Mouse (Mus musculus) embryonic facial prominence, embryonic 13.5 days (tissue): ENCODE measurements at regions not wholly inside any gene's neighbourhood (a gene's known extent, or its start where the extent isn't known, plus 50 kb on each side); places are given as distances from the start of the nearest gene placed in this dataset.
A peak's percentile ranks its signal among the peaks of the same experiment; 100 is the strongest.

Source experiments
- ATAC-seq: fragments of 200-750 bp; cut with Nextera tagmentation; 2 replicates; pipeline ENCODE4 v1.8.0; 2017; ENCODE audit warnings: low read depth; ENCODE audit not compliant: insufficient number of reproducible peaks, insufficient read depth, low FRiP score, low TSS enrichment
- H3K27ac ChIP-seq: fragments of 300-500 bp; sonication (generic); 2 replicates; pipeline ENCODE4 v1.5.1; 2015; ENCODE audit warnings: moderate library complexity, mild to moderate bottlenecking, inconsistent platforms
- H3K27me3 ChIP-seq: fragments of 300-500 bp; sonication (generic); 2 replicates; pipeline ENCODE4 v1.6.1; 2015; ENCODE audit warnings: mild to moderate bottlenecking, inconsistent platforms
- H3K36me3 ChIP-seq: fragments of 300-500 bp; sonication (generic); 2 replicates; pipeline ENCODE4 v1.6.1; 2015; ENCODE audit warnings: mild to moderate bottlenecking, inconsistent platforms
- H3K4me1 ChIP-seq: fragments of 300-500 bp; sonication (generic); 2 replicates; pipeline ENCODE4 v1.6.1; 2015; ENCODE audit warnings: inconsistent platforms
- H3K4me2 ChIP-seq: fragments of 300-500 bp; sonication (generic); 2 replicates; pipeline ENCODE4 v1.6.1; 2015; ENCODE audit warnings: moderate library complexity, mild to moderate bottlenecking, inconsistent platforms
- H3K4me3 ChIP-seq: fragments of 300-500 bp; sonication (generic); 2 replicates; pipeline ENCODE4 v1.5.1; 2015; ENCODE audit warnings: mild to moderate bottlenecking, inconsistent platforms
- H3K9ac ChIP-seq: fragments of 300-500 bp; sonication (generic); 2 replicates; pipeline ENCODE4 v1.6.1; 2015; ENCODE audit warnings: mild to moderate bottlenecking, inconsistent platforms
- H3K9me3 ChIP-seq: fragments of 300-500 bp; sonication (generic); 2 replicates; pipeline ENCODE4 v1.6.1; 2016; ENCODE audit warnings: inconsistent platforms
- WGBS: fragments of 180-500 bp; shearing (Covaris S2); methylation state at CpG from one replicate; pipeline ENCODE4 v1.1.7; 2015; ENCODE audit warnings: mixed read lengths; 5-methylcytosine and 5-hydroxymethylcytosine counted together

GRCm38 (mm10) chr3:50687755-50688154, 244.3 kb upstream of the Slc7a11 start:
- Histone ChIP-seq H3K4me2 (no peak overlapping the region), H3K9me3 (no peaks in the 10 kb centered on the region), H3K36me3 (no peaks in the 10 kb centered on the region), H3K27ac (no peak overlapping the region), H3K9ac (no peak overlapping the region), H3K4me3 (no peak overlapping the region), H3K4me1 (no peaks in the 10 kb centered on the region), H3K27me3 (no peaks in the 10 kb centered on the region)
- 57% methylated on average over 3 of the region's 3 CpGs for WGBS
- no peak for ATAC-seq

- no peak for ATAC-seq
- WGBS: 17% methylated on average over 5 of the region's 5 CpGs
- H3K4me1 ChIP-seq: peaks cover 17% of the 10 kb centered on the region
- peak overlapping the region; percentile 35 for H3K4me2 ChIP-seq
- no peaks in the 10 kb centered on the region for H3K27me3 ChIP-seq
- peak overlapping the region; percentile 16; the same call in 1 of the 2 replicates for H3K27ac ChIP-seq
- H3K4me3 ChIP-seq: no peak overlapping the region
- no peak overlapping the region for H3K9ac ChIP-seq
- H3K9me3 ChIP-seq: no peaks in the 10 kb centered on the region
- no peaks in the 10 kb centered on the region for H3K36me3 ChIP-seq
Observed at GRCm38 (mm10) chr3:50678611-50678988, 235.2 kb upstream of the Slc7a11 start.

GRCm38 (mm10) chr3:50677953-50678610, 234.7 kb upstream of the Slc7a11 start:
- H3K4me2 ChIP-seq: peak overlapping the region; percentile 35
- peaks cover 17% of the 10 kb centered on the region for H3K4me1 ChIP-seq
- H3K9me3 ChIP-seq: no peaks in the 10 kb centered on the region
- no peak overlapping the region for H3K9ac ChIP-seq
- H3K27me3 ChIP-seq: no peaks in the 10 kb centered on the region
- 21% methylated on average over 13 of the region's 13 CpGs for WGBS
- ATAC-seq: no peak
- peak overlapping the region; percentile 16; the same call in 1 of the 2 replicates for H3K4me3 ChIP-seq
- H3K27ac ChIP-seq: peak overlapping the region; percentile 16; the same call in 1 of the 2 replicates
- no peaks in the 10 kb centered on the region for H3K36me3 ChIP-seq

- Histone ChIP-seq H3K36me3 (no peaks in the 10 kb centered on the region), H3K9ac (no peak overlapping the region), H3K27me3 (no peaks in the 10 kb centered on the region), H3K4me2 (no peak overlapping the region), H3K27ac (no peak overlapping the region), H3K9me3 (no peaks in the 10 kb centered on the region), H3K4me1 (peaks cover 17% of the 10 kb centered on the region), H3K4me3 (no peak overlapping the region)
- 62% methylated on average over 1 of the region's 1 CpGs for WGBS
- no peak for ATAC-seq
Observed at GRCm38 (mm10) chr3:50675769-50676168, 232.4 kb upstream of the Slc7a11 start.

GRCm38 (mm10) chr3:50674860-50675566, 231.6 kb upstream of the Slc7a11 start:
- ATAC-seq: no peak
- Histone ChIP-seq H3K9ac (no peak overlapping the region), H3K36me3 (no peaks in the 10 kb centered on the region), H3K4me1 (peaks cover 17% of the 10 kb centered on the region), H3K27me3 (no peaks in the 10 kb centered on the region), H3K27ac (no peak overlapping the region), H3K9me3 (no peaks in the 10 kb centered on the region), H3K4me2 (no peak overlapping the region), H3K4me3 (no peak overlapping the region)
- WGBS: 76% methylated on average over 4 of the region's 4 CpGs

- no peak overlapping the region for H3K4me2 ChIP-seq
- H3K27me3 ChIP-seq: no peaks in the 10 kb centered on the region
- no peak overlapping the region for H3K9ac ChIP-seq
- no peaks in the 10 kb centered on the region for H3K9me3 ChIP-seq
- no peak overlapping the region for H3K27ac ChIP-seq
- no peak for ATAC-seq
- no peaks in the 10 kb centered on the region for H3K4me1 ChIP-seq
- WGBS: 62% methylated on average over 6 of the region's 6 CpGs
- no peak overlapping the region for H3K4me3 ChIP-seq
- no peaks in the 10 kb centered on the region for H3K36me3 ChIP-seq
Observed at GRCm38 (mm10) chr3:50665316-50665715, 221.9 kb upstream of the Slc7a11 start.

- H3K9me3 ChIP-seq: no peaks in the 10 kb centered on the region
- no peaks in the 10 kb centered on the region for H3K36me3 ChIP-seq
- H3K9ac ChIP-seq: no peak overlapping the region
- H3K27me3 ChIP-seq: no peaks in the 10 kb centered on the region
- H3K4me3 ChIP-seq: no peak overlapping the region
- no peak for ATAC-seq
- WGBS: 75% methylated on average over 7 of the region's 7 CpGs
- no peak overlapping the region for H3K4me2 ChIP-seq
- H3K27ac ChIP-seq: no peak overlapping the region
- no peaks in the 10 kb centered on the region for H3K4me1 ChIP-seq
Observed at GRCm38 (mm10) chr3:50660966-50661365, 217.6 kb upstream of the Slc7a11 start.

GRCm38 (mm10) chr3:50660566-50660965, 217.2 kb upstream of the Slc7a11 start:
- Histone ChIP-seq H3K9me3 (no peaks in the 10 kb centered on the region), H3K4me3 (no peak overlapping the region), H3K4me1 (no peaks in the 10 kb centered on the region), H3K4me2 (no peak overlapping the region), H3K36me3 (no peaks in the 10 kb centered on the region), H3K27ac (no peak overlapping the region), H3K9ac (no peak overlapping the region), H3K27me3 (no peaks in the 10 kb centered on the region)
- ATAC-seq: no peak
- WGBS: 53% methylated on average over 3 of the region's 3 CpGs

- H3K36me3 ChIP-seq: no peaks in the 10 kb centered on the region
- 84% methylated on average over 2 of the region's 2 CpGs for WGBS
- ATAC-seq: no peak
Observed at GRCm38 (mm10) chr3:50657890-50658289, 214.5 kb upstream of the Slc7a11 start.

GRCm38 (mm10) chr3:50654441-50654840, 211.0 kb upstream of the Slc7a11 start:
- no peaks in the 10 kb centered on the region for H3K36me3 ChIP-seq
- ATAC-seq: no peak
- 63% methylated on average over 2 of the region's 2 CpGs for WGBS
- H3K9me3 ChIP-seq: peaks cover 3% of the 10 kb centered on the region; the same call in 1 of the 2 replicates
- no peak overlapping the region for H3K27ac ChIP-seq
- H3K4me2 ChIP-seq: no peak overlapping the region
- H3K4me1 ChIP-seq: no peaks in the 10 kb centered on the region
- no peaks in the 10 kb centered on the region for H3K27me3 ChIP-seq
- no peak overlapping the region for H3K9ac ChIP-seq
- H3K4me3 ChIP-seq: no peak overlapping the region

More at GRCm38 (mm10) chr3:50657890-50658289, 214.5 kb upstream of the Slc7a11 start:
- no peak overlapping the region for H3K9ac ChIP-seq
- H3K4me3 ChIP-seq: no peak overlapping the region
- H3K4me1 ChIP-seq: no peaks in the 10 kb centered on the region
- H3K9me3 ChIP-seq: peaks cover 3% of the 10 kb centered on the region; the same call in 1 of the 2 replicates
- H3K27ac ChIP-seq: no peak overlapping the region
- H3K4me2 ChIP-seq: no peak overlapping the region
- no peaks in the 10 kb centered on the region for H3K27me3 ChIP-seq

- 93% methylated on average over 3 of the region's 3 CpGs for whole genome bisulfite sequencing
- Histone ChIP-seq H3K9me3 (peaks cover 3% of the 10 kb centered on the region; the same call in 1 of the 2 replicates), H3K27ac (no peak overlapping the region)
Observed at GRCm38 (mm10) chr3:50652265-50652664, 208.9 kb upstream of the Slc7a11 start.

GRCm38 (mm10) chr3:50643068-50643467, 199.7 kb upstream of the Slc7a11 start:
- Histone ChIP-seq H3K27ac (no peak overlapping the region), H3K4me1 (no peaks in the 10 kb centered on the region), H3K9ac (no peak overlapping the region), H3K36me3 (no peaks in the 10 kb centered on the region), H3K27me3 (no peaks in the 10 kb centered on the region), H3K4me2 (no peak overlapping the region), H3K9me3 (no peaks in the 10 kb centered on the region), H3K4me3 (no peak overlapping the region)
- 68% methylated on average over 2 of the region's 2 CpGs for WGBS
- ATAC-seq: no peak

More at GRCm38 (mm10) chr3:50652265-50652664, 208.9 kb upstream of the Slc7a11 start:
- H3K9ac ChIP-seq: no peak overlapping the region
- H3K4me3 ChIP-seq: no peak overlapping the region
- H3K4me1 ChIP-seq: no peaks in the 10 kb centered on the region
- H3K4me2 ChIP-seq: no peak overlapping the region
- no peaks in the 10 kb centered on the region for H3K27me3 ChIP-seq
- no peaks in the 10 kb centered on the region for H3K36me3 ChIP-seq
- ATAC-seq: no peak
